Mouse (Mus musculus) macrophage (primary cell): Measurements from ENCODE around the gene Cfhr1. TPM values are rescaled to one million over a fixed set of nuclear protein-coding genes. Genes with fewer than 3 reads are reported as not detected.

ENCODE experiments used
- H3K27ac ChIP-seq: fragments of 350-480 bp; formaldehyde crosslinking; 2 replicates; pipeline ENCODE4 v1.9.0; 2021
- H3K36me3 ChIP-seq: fragments of 350-480 bp; formaldehyde crosslinking; 2 replicates; pipeline ENCODE4 v1.9.0; 2021; ENCODE audit errors: inconsistent target
- H3K4me3 ChIP-seq: fragments of 350-480 bp; formaldehyde crosslinking; 2 replicates; pipeline ENCODE4 v1.9.0; 2021; ENCODE audit errors: inconsistent target
- H3K79me2 ChIP-seq: fragments of 350-480 bp; formaldehyde crosslinking; 2 replicates; pipeline ENCODE4 v1.9.0; 2021; ENCODE audit errors: inconsistent target
- WGBS: methylation state at CpG from one replicate; pipeline ENCODE4 v1.1.7; 2026; ENCODE audit warnings: inconsistent platforms; ENCODE audit not compliant: missing documents; 5-methylcytosine and 5-hydroxymethylcytosine counted together
- polyA plus RNA-seq: library from polyadenylated mRNA; stranded (reverse); fragments of 250-400 nt; gene quantifications from 3 replicates; pipeline ENCODE4 v1.2.4, GENCODE M21; 2018; ENCODE audit warnings: inconsistent platforms
- total RNA-seq, 78 experiments: library from RNA; depleted of rRNA; stranded (reverse); fragments of 250-400 nt; gene quantifications; 1 replicate in 9 of 78; 2 replicates in 24 of 78; 3 replicates in 43 of 78; 4 replicates in 2 of 78; pipeline ENCODE4 v1.2.4; 2018; ENCODE audit warnings: inconsistent platforms in 56 of 78

Gene Cfhr1
- not detected for total RNA-seq (2018; cell fraction: chromatin; rRNA removed)
- not detected for total RNA-seq (2018; cell fraction: cytosol; rRNA removed)
- total RNA-seq (2018; cell fraction: nucleus; rRNA removed), result not detected
- polyA plus RNA-seq, result not detected in 3 replicates

- 69% methylated on average over 1 of the region's 1 CpGs for WGBS
- H3K27ac ChIP-seq, result no peak within 1 kb of the TSS
- no peak within 1 kb of the TSS for H3K4me3 ChIP-seq
- H3K79me2 ChIP-seq, result no peaks in the 10 kb centered on the region
- no peaks in the 10 kb centered on the region for H3K36me3 ChIP-seq
Observed at GRCm38 (mm10) chr1:139560024-139560423, at the start of gene Cfhr1. Cfhr1 (minus strand) TSS chr1:139560272.

- 73% methylated on average over 1 of the region's 1 CpGs for WGBS
- H3K79me2 ChIP-seq, result no peaks in the 10 kb centered on the region
- H3K36me3 ChIP-seq, result no peaks in the 10 kb centered on the region
- H3K27ac ChIP-seq, result no peak overlapping the region
- no peak overlapping the region for H3K4me3 ChIP-seq
Observed at GRCm38 (mm10) chr1:139551311-139551710, 8.8 kb downstream of the Cfhr1 start.

- Histone ChIP-seq H3K36me3 (no peaks in the 10 kb centered on the region), H3K27ac (no peak overlapping the region), H3K4me3 (no peak overlapping the region), H3K79me2 (no peaks in the 10 kb centered on the region)
- 100% methylated on average over 1 of the region's 1 CpGs for WGBS
Observed at GRCm38 (mm10) chr1:139548536-139548935, 11.5 kb downstream of the Cfhr1 start.

- Histone ChIP-seq H3K4me3 (no peak overlapping the region), H3K27ac (no peak overlapping the region), H3K36me3 (no peaks in the 10 kb centered on the region), H3K79me2 (no peaks in the 10 kb centered on the region)
- WGBS, result 96% methylated on average over 12 of the region's 12 CpGs
Observed at GRCm38 (mm10) chr1:139514556-139514955, 45.5 kb downstream of the Cfhr1 start.

GRCm38 (mm10) chr1:139501258-139501752 lies 58.8 kb downstream of the Cfhr1 start, which contains the start of gene F13b:
F13b (plus strand) TSS chr1:139501702.
- Histone ChIP-seq H3K27ac (no peak within 1 kb of the TSS), H3K79me2 (no peaks in the 10 kb centered on the region), H3K4me3 (no peak within 1 kb of the TSS), H3K36me3 (no peaks in the 10 kb centered on the region)
- WGBS, result 85% methylated on average over 3 of the region's 3 CpGs

- H3K36me3 ChIP-seq, result no peaks in the 10 kb centered on the region
- no peak overlapping the region for H3K4me3 ChIP-seq
- no peak overlapping the region for H3K27ac ChIP-seq
- no peaks in the 10 kb centered on the region for H3K79me2 ChIP-seq
Observed at GRCm38 (mm10) chr1:139499751-139500150, 60.3 kb downstream of the Cfhr1 start.

Other genes starting within 250 kb of the Cfhr1 start
- gene Crb1, start 183.2 kb downstream of the Cfhr1 start, polyA plus RNA-seq, result not detected in 3 replicates
- 4.1 to 6.7 TPM (median 6.1 TPM) in 3 replicates for gene Zbtb41, start 138.0 kb downstream of the Cfhr1 start, polyA plus RNA-seq
- gene Aspm, start 105.5 kb downstream of the Cfhr1 start, polyA plus RNA-seq, result 0.09 to 1.1 TPM (median 0.88 TPM) in 3 replicates
- not detected in 3 replicates for gene F13b, start 58.6 kb downstream of the Cfhr1 start, polyA plus RNA-seq
- not detected in 3 replicates for gene Gm4788, start 221.0 kb upstream of the Cfhr1 start, polyA plus RNA-seq